Mouse (Mus musculus) stomach, embryonic 15.5 days (tissue): Measurements from ENCODE around the gene Rrp7a. TPM values are rescaled to one million over a fixed set of nuclear protein-coding genes. Genes with fewer than 3 reads are reported as not detected.
A peak's percentile ranks its signal among the peaks of the same experiment; 100 is the strongest.

Experiments used
- ATAC-seq: fragments of 200-750 bp; cut with Nextera tagmentation; 2 replicates; pipeline ENCODE4 v1.8.0; 2017; ENCODE audit warnings: low read depth, moderate number of reproducible peaks, moderate TSS enrichment; ENCODE audit not compliant: insufficient read depth, low FRiP score
- H3K27ac ChIP-seq: fragments of 300-500 bp; sonication (generic); 2 replicates; pipeline ENCODE4 v1.5.1; 2015; ENCODE audit warnings: mild to moderate bottlenecking, inconsistent platforms
- H3K27me3 ChIP-seq: fragments of 300-500 bp; sonication (generic); replicated peaks from 2 replicates; pipeline ENCODE4 v1.6.1; 2015; ENCODE audit warnings: inconsistent platforms
- H3K36me3 ChIP-seq: fragments of 300-500 bp; sonication (generic); 2 replicates; pipeline ENCODE4 v1.6.1; 2015; ENCODE audit warnings: inconsistent platforms
- H3K4me1 ChIP-seq: fragments of 300-500 bp; sonication (generic); 2 replicates; pipeline ENCODE4 v1.6.1; 2015; ENCODE audit warnings: inconsistent platforms
- H3K4me2 ChIP-seq: fragments of 300-500 bp; sonication (generic); 2 replicates; pipeline ENCODE4 v1.6.1; 2015; ENCODE audit warnings: mild to moderate bottlenecking, inconsistent platforms
- H3K4me3 ChIP-seq: fragments of 300-500 bp; sonication (generic); replicated peaks from 2 replicates; pipeline ENCODE4 v1.5.1; 2015; ENCODE audit warnings: inconsistent platforms
- H3K9ac ChIP-seq: fragments of 300-500 bp; sonication (generic); 2 replicates; pipeline ENCODE4 v1.6.1; 2015; ENCODE audit warnings: inconsistent platforms
- H3K9me3 ChIP-seq: fragments of 300-500 bp; sonication (generic); 2 replicates; pipeline ENCODE4 v1.6.1; 2016; ENCODE audit warnings: inconsistent platforms
- WGBS: fragments of 180-500 bp; shearing (Covaris S2); methylation state at CpG from one replicate; pipeline ENCODE4 v1.1.7; 2015; 5-methylcytosine and 5-hydroxymethylcytosine counted together
- polyA plus RNA-seq: library from polyadenylated mRNA; unstranded; fragments of >200 nt; fragmentation: Nextera tagmentation; extraction: Ambion mirVana; gene quantifications from 2 replicates; pipeline ENCODE4 v1.2.1, GENCODE M21; 2015

The Rrp7a gene
- polyA plus RNA-seq, 1 experiment from 2014 or later, result 56.0 TPM

DNA sequence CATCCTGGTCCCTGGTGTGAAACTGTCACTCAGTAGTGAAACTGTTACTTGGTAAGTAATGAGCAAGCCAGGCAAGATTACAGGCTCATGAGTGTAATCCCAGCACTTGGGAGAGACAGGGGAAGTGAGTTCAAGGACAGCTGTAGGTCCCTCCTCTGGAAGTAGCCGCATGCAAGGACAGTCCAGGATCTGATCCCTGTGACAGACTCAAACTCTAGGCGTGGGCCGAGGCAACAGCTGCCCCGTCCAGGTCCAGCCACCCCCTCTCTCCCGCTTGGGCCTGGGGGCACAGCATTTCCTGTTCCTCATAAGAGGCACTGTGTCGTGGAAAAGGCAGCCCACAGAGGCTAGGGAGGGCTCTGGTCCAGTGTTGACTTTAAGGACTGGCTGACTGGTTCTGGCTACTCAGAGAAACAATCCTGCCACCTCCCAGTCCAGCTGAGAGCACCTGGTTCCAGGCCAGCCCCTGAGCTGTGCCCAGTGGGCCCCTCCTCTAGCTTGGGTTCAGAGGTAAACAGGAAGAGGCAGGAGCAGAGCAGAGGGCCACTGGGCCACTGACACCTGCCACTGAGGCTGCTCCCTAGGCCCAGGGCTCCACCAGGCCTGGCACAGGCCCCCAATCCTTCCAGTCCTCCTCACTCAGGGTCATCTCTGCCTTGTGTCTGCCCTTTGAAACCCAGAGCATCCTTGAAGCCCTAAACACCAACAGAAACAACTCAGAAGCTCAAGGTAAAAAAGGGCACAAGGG is 33.2 kb upstream of the Rrp7a start:
- no peak overlapping the region for H3K27ac ChIP-seq
- peaks cover 25% of the 10 kb centered on the region for H3K36me3 ChIP-seq
- no peak for ATAC-seq

GRCm38 (mm10) chr15:83154309-83154708 is 31.7 kb upstream of the Rrp7a start:
- H3K4me3 ChIP-seq, result no peak overlapping the region
- H3K4me1 ChIP-seq, result 0 out of 2 replicates have a peak, but pooled peaks cover 4% of the 10 kb centered on the region
- no peak overlapping the region for H3K9ac ChIP-seq
- no peak for ATAC-seq
- no peak overlapping the region for H3K27ac ChIP-seq
- H3K9me3 ChIP-seq, result no peaks in the 10 kb centered on the region
- WGBS, result 90% methylated on average over 7 of the region's 7 CpGs
- H3K4me2 ChIP-seq, result no peak overlapping the region
- peaks cover 11% of the 10 kb centered on the region for H3K36me3 ChIP-seq
- H3K27me3 ChIP-seq, result no peaks in the 10 kb centered on the region

More for the DNA sequence above, 33.2 kb upstream of the Rrp7a start:
- WGBS, result 70% methylated on average over 6 of the region's 6 CpGs
- Histone ChIP-seq H3K9ac (no peak overlapping the region), H3K27me3 (no peaks in the 10 kb centered on the region), H3K4me2 (no peak overlapping the region), H3K4me1 (no peaks in the 10 kb centered on the region), H3K4me3 (no peak overlapping the region), H3K9me3 (no peaks in the 10 kb centered on the region)

DNA sequence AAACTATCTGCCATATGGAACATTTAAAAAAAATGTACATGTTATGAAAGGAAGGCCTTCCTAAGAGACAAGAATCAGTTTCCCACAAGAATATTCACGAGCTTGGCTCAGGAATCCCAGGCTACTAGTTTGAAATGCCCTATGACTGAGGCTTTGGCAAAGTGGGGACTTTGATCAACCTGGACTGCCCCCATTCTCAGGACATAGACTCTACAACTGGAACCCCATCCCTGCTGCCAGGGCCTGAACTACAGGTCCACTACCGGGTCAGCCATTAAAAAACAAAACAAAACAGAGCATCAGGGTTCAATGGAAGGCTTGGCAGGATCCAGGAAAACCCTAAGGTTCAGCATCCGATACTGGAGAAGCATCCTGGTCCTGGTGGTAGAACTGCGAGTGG is 28.1 kb upstream of the Rrp7a start:
- H3K4me1 ChIP-seq, result peaks cover 10% of the 10 kb centered on the region
- no peaks in the 10 kb centered on the region for H3K27me3 ChIP-seq
- ATAC-seq, result no peak
- no peak overlapping the region for H3K4me2 ChIP-seq
- H3K9me3 ChIP-seq, result no peaks in the 10 kb centered on the region
- 73% methylated on average over 4 of the region's 4 CpGs for WGBS
- H3K9ac ChIP-seq, result no peak overlapping the region
- H3K36me3 ChIP-seq, result peaks cover 9% of the 10 kb centered on the region
- no peak overlapping the region for H3K4me3 ChIP-seq
- no peak overlapping the region for H3K27ac ChIP-seq

DNA sequence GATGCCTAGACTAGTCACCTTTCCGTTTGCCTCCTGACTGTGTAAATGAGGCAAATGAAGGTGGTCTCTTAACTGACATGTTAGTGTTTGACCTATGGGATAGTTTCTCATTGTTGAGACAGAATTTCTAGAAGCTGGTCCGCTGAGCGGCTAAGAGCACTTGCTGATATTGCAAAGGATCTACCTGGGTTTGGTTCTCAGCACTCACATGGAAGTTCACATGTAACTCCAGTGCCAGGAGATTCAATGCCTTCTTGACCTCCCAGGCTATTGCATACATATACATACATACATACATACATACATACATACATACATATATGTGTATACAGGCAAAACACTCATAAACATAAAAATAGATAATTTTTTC is 27.5 kb upstream of the Rrp7a start:
- Histone ChIP-seq H3K27me3 (no peaks in the 10 kb centered on the region), H3K9me3 (no peaks in the 10 kb centered on the region), H3K4me3 (peak overlapping the region; percentile 94), H3K27ac (peak overlapping the region; percentile 98), H3K4me2 (peak overlapping the region; percentile 46), H3K36me3 (peaks cover 13% of the 10 kb centered on the region), H3K9ac (no peak overlapping the region), H3K4me1 (peaks cover 10% of the 10 kb centered on the region)
- 21% methylated on average over 3 of the region's 3 CpGs for WGBS
- ATAC-seq, result no peak

GRCm38 (mm10) chr15:83149196-83150072 is 26.8 kb upstream of the Rrp7a start, which contains the start of gene Poldip3:
TSS of gene Poldip3 (minus strand) at chr15:83149384.
- under 1% methylated on average over 56 of the region's 56 CpGs for WGBS
- Histone ChIP-seq H3K27me3 (no peaks in the 10 kb centered on the region), H3K4me3 (peak within 1 kb of the TSS; percentile 94), H3K27ac (peak within 1 kb of the TSS; percentile 98), H3K36me3 (peaks cover 13% of the 10 kb centered on the region), H3K9me3 (no peaks in the 10 kb centered on the region), H3K4me2 (peak within 1 kb of the TSS; percentile 75), H3K4me1 (peaks cover 10% of the 10 kb centered on the region), H3K9ac (peak within 1 kb of the TSS; percentile 87)
- peak; percentile 90 for ATAC-seq

GRCm38 (mm10) chr15:83148801-83149195 is 26.2 kb upstream of the Rrp7a start:
- H3K4me2 ChIP-seq, result peak overlapping the region; percentile 75
- peaks cover 13% of the 10 kb centered on the region for H3K36me3 ChIP-seq
- H3K27me3 ChIP-seq, result no peaks in the 10 kb centered on the region
- peak overlapping the region; percentile 94 for H3K4me3 ChIP-seq
- WGBS, result under 1% methylated on average over 40 of the region's 41 CpGs
- H3K4me1 ChIP-seq, result peaks cover 10% of the 10 kb centered on the region
- no peaks in the 10 kb centered on the region for H3K9me3 ChIP-seq
- peak overlapping the region; percentile 87 for H3K9ac ChIP-seq
- peak overlapping the region; percentile 98 for H3K27ac ChIP-seq
- peak; percentile 82 for ATAC-seq

DNA sequence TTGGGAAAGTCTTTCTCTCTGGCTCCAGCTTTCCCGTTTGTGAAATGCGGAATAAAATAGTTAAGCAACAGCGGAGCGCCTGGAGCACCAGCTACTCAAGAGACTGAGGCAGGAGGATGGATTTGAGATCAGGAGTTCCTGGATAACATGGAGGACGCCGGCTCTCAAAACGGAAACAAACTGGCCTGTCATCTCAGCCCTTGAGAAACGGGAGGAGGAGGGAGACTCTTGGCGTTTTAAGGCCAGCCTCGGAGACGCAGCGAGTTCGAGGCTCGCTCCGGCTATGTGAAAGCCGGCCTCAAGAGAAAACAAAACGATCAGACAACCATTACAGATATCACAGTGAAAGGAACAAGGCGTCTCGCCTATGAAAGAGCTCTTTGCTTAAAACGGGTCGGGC is 25.8 kb upstream of the Rrp7a start:
- Histone ChIP-seq H3K9ac (peak overlapping the region; percentile 87), H3K27me3 (no peaks in the 10 kb centered on the region), H3K36me3 (peaks cover 13% of the 10 kb centered on the region), H3K4me1 (peaks cover 13% of the 10 kb centered on the region), H3K4me3 (peak overlapping the region; percentile 94), H3K27ac (peak overlapping the region; percentile 98), H3K9me3 (no peaks in the 10 kb centered on the region), H3K4me2 (peak overlapping the region; percentile 75)
- 2% methylated on average over 21 of the region's 21 CpGs for WGBS
- no peak for ATAC-seq

DNA sequence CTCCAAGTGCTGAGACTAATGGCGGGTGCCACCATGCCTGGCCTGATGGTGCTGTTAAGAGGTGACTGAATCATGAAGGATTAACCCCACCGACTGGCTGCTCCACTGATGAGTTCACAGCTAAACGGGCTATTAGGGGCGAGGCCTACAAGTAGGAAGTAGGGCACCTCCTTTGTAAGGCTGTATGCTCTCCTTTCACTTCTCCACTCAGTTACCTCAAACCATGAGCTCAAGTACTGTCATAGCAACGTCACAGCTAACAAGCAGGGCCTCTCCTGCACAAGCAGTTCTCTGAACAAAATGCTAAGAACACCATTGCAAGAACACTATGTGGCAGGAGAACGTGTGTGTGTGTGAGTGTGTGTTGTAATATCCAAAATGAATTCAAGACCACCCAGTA is 22.9 kb upstream of the Rrp7a start:
- 77% methylated on average over 6 of the region's 6 CpGs for WGBS
- H3K4me1 ChIP-seq, result peaks cover 28% of the 10 kb centered on the region
- no peak overlapping the region for H3K27ac ChIP-seq
- no peak for ATAC-seq
- H3K4me3 ChIP-seq, result no peak overlapping the region
- H3K9ac ChIP-seq, result no peak overlapping the region
- no peaks in the 10 kb centered on the region for H3K27me3 ChIP-seq
- no peaks in the 10 kb centered on the region for H3K9me3 ChIP-seq
- peaks cover 13% of the 10 kb centered on the region for H3K36me3 ChIP-seq
- H3K4me2 ChIP-seq, result no peak overlapping the region

DNA sequence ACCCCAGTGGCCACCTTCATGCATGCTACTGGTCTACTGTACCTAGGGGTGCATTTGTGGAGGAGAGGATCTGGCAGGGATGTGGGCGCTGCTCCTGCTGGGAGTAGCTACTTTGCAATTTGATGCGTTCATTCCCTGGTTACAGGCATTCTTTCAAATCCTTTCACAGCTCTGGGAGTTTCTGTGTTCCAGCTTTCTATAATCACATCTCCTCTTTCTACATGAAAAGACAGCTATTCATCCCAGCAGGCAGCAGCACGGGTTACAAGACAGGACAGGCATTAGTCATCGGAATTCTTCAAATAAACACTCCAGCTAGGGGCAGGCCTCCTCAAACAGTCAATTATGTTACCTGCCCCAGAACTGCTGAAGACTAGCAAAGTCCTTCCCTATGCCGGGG is 20.3 kb upstream of the Rrp7a start:
- Histone ChIP-seq H3K27ac (peak overlapping the region; percentile 68), H3K9ac (no peak overlapping the region), H3K36me3 (peaks cover 18% of the 10 kb centered on the region), H3K4me1 (peaks cover 21% of the 10 kb centered on the region), H3K4me3 (no peak overlapping the region), H3K27me3 (no peaks in the 10 kb centered on the region), H3K9me3 (no peaks in the 10 kb centered on the region), H3K4me2 (no peak overlapping the region)
- no peak; the same call in 1 of the 2 replicates for ATAC-seq
- WGBS, result 27% methylated on average over 5 of the region's 5 CpGs

- peaks cover 58% of the 10 kb centered on the region for H3K36me3 ChIP-seq
- H3K4me2 ChIP-seq, result no peak overlapping the region
- H3K4me3 ChIP-seq, result no peak overlapping the region
- no peaks in the 10 kb centered on the region for H3K27me3 ChIP-seq
- H3K9ac ChIP-seq, result no peak overlapping the region
- H3K9me3 ChIP-seq, result no peaks in the 10 kb centered on the region
- no peak overlapping the region for H3K27ac ChIP-seq
- ATAC-seq, result no peak
- H3K4me1 ChIP-seq, result no peaks in the 10 kb centered on the region
- 69% methylated on average over 2 of the region's 2 CpGs for WGBS
These were observed 13.1 kb upstream of the Rrp7a start for GRCm38 (mm10) chr15:83135654-83136053.

DNA sequence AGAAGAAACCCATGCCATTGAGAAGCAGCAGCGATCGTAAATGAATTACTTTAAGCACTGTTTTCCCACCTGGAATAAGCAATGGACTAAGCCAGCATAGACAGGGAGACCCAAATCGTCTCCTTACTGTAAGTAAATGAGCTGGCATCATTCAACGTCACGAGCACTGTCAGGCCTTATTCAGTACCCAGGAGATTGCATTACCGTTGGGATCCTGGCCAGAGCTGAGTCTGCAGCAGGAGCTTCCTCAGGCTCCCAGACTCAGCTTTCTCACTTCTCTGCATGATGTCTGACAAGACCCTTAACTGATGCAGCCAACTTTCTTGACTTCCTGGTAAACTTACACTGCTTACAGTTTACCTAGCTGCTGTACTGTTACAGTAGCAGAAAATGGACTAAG is 12.1 kb upstream of the Rrp7a start:
- WGBS, result 86% methylated on average over 6 of the region's 6 CpGs
- H3K27me3 ChIP-seq, result no peaks in the 10 kb centered on the region
- H3K4me1 ChIP-seq, result no peaks in the 10 kb centered on the region
- H3K4me2 ChIP-seq, result no peak overlapping the region
- ATAC-seq, result no peak
- peaks cover 68% of the 10 kb centered on the region for H3K36me3 ChIP-seq
- no peak overlapping the region for H3K9ac ChIP-seq
- no peaks in the 10 kb centered on the region for H3K9me3 ChIP-seq
- H3K27ac ChIP-seq, result no peak overlapping the region
- H3K4me3 ChIP-seq, result no peak overlapping the region
